Mouse (Mus musculus) G1E (cell line): Measurements from ENCODE around the gene Gnb4.

Source experiments
- CTCF ChIP-seq: IDR thresholded peaks from 2 replicates; pipeline ENCODE4 v1.5.1; 2012; ENCODE audit warnings: low read depth, low read length, inconsistent platforms, mixed read lengths
- POLR2AphosphoS5 ChIP-seq: IDR thresholded peaks from 2 replicates; pipeline ENCODE4 v1.6.1; 2012; ENCODE audit warnings: low read depth, low read length, inconsistent platforms; ENCODE audit not compliant: insufficient replicate concordance

- no peak for TF ChIP-seq CTCF
- no peak for TF ChIP-seq POLR2AphosphoS5
These were observed 25.7 kb upstream of the Gnb4 start for GRCm38 (mm10) chr3:32642116-32642515.
